Mouse (Mus musculus) spleen, postnatal 36 days (tissue): ENCODE results near the gene Edc4.
A peak's percentile ranks its signal among the peaks of the same experiment; 100 is the strongest.

ENCODE experiments used
- DNase-seq, 2 experiments: peaks; one replicate each; pipeline ENCODE4 v3.0.0; 2022; ENCODE audit warnings: low spot score in 2 of 2, mixed read lengths in 1 of 2

Gene Edc4

DNA sequence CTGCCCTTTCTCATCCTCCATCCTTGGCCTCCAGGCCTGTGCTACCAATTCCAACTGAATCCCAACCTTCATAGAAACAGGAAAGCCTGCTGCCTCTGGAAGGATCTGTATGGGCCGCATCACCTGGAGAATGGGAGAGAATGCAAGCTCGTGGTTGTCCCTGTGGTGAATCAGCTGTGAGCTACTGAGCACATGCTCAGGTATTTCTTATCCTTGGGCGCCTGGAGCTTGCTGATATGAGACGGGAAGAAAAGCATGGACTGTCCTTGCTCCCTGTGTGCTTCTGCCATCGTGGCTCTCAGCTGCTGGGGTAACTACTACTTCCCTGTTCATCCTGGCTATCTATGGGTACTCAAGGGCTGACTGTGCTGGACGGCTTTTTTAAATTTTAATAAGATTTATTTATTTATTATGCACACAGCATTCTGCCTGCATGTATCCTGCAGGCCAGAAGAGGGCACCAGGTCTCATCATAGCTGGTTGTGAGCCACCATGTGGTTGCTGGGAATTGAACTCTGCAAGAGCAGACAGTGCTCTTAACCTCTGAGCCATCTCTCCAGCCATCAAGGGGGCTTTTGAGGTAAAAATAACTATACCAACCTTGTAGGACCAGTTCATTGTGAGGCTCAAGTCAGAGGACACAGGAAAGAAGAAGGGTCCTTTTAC, 14.2 kb upstream of the Edc4 start:
- no peak for DNase-seq

DNA sequence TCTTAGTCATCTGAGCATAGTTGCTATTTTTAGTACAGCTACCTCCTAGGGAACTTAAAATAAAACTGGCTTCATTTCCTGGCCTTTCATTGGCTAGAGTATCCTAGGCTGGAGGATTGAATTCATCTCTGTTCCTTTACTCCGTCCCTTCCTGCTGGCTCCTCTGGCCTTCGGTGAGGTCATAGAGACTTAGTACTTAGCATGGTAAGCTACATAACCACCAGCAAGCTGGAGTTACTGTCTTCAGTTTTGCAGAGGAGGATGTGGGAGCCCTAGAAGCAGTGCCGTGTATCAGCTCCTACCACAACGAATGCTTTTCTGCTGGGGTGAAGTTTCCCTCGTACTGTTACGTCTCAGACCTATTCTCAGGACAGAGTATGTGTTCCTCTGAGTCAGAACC, 6.4 kb upstream of the Edc4 start:
- DNase-seq: no peak

DNA sequence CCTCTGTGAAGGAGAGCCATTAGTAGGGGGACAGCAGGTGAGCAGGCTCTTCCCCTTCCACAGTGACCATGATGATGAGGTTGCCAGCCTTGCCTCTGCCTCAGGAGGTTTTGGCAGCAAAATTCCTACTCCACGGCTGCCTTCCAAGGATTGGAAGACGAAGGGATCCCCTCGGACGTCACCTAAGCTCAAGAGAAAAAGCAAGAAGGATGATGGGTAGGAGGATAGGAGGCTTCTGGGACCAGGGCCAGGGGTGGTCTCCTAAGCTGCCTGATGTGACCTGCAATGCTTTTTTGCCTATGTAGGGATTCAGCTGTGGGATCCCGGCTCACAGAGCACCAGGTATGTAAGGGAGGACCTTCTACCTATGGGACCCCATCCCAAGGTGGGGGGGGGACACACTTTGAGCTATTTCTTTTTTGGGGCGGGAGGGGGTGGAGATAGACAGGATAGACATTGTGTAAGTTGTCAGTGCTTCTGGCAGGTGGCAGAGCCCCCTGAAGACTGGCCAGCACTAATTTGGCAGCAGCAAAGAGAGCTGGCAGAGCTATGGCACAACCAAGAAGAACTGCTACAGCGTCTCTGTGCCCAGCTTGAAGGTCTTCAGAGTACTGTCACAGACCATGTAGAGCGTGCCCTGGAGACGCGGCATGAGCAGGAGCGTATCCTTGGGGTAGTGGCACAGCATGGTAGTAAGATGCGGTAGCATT, 9.2 kb downstream of the Edc4 start:
- no peak for DNase-seq

DNA sequence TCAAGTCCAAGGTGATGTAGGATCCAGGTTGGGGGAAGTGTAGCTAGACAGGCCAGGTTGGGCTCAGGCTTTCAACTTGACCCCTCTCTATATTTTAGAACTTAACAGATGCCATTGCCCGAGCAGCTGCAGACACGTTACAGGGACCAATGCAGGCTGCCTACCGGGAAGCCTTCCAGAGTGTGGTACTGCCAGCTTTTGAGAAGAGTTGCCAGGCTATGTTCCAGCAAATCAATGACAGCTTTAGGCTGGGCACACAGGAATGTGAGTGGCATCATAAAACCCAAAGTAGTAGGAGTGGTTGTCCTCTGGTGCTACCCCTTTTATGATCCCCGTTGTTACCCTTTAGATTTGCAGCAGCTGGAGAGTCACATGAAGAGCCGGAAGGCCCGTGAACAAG, 10.2 kb downstream of the Edc4 start:
- DNase-seq: no peak

DNA sequence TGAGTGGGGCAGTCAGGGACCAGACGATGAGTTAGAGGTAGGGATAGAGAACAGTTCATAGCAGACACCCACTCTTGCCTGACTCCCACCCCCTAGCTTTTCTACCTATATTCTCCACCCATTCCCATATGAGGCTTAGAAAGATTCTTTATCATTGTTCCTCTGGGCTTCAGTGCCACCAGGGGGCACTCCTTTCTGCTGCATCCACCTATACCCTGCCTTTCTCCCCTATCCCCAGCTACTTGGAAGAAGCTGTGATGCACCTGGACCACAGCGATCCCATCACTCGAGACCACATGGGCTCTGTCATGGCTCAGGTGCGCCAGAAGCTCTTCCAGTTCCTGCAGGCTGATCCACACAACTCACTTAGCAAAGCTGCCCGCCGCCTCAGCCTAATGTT, 11.8 kb downstream of the Edc4 start:
- DNase-seq: no peak

DNA sequence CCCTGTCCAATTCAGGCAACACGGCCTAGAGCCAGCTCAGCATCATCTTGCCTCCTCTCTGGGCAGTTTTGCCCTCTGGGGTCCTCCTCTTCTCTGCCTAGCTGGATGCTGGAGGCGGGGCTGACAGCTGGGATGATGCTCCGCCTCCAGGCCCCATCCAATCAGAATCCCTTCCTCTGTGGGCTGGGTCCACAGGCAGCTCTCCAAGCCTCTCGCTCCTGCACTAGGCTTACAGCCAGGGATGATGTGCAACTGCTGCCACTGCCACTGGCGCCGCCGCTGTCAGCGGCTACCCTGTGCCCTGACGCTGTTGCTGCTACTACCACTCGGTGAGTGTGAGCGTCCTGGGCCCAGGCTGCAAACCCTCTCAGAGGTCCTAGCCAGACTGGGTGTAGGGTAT, 12.7 kb downstream of the Edc4 start, which contains the start of gene Nrn1l:
Nrn1l (plus strand) TSS at position 229 of the 400 bp plus-strand sequence.
- DNase-seq: no peak

DNA sequence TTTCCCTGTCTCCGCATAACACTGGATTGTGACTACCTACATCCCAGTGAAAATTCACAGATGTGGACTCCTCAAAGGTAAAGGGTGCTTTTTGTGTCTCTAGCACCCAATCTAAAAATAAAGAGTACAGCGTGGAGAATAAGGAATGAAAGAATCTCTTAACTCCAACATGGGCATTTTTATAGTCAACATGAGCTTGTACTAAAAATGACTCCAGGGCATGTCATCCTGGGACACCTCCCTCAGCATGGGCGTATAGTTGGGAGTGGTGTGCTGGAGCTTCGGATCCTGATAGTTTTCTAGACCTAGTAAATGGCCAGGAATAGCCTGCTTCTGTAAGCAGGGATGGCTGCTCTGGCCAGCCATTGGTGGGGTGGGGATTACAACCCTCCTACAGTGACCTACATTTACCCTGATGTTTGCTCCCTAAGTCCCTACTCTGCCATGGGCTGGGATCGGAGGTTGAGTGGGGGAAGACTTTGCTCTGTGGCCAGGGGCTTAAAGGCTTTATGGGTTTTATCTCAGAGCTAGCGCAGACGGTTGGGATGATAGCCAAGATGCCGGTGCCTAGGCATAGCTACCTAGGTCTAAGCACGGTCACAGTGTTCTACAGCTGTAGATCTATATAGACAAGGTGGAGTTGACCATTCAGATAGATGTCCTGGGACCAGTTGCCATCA, 17.3 kb downstream of the Edc4 start:
- no peak for DNase-seq

DNA sequence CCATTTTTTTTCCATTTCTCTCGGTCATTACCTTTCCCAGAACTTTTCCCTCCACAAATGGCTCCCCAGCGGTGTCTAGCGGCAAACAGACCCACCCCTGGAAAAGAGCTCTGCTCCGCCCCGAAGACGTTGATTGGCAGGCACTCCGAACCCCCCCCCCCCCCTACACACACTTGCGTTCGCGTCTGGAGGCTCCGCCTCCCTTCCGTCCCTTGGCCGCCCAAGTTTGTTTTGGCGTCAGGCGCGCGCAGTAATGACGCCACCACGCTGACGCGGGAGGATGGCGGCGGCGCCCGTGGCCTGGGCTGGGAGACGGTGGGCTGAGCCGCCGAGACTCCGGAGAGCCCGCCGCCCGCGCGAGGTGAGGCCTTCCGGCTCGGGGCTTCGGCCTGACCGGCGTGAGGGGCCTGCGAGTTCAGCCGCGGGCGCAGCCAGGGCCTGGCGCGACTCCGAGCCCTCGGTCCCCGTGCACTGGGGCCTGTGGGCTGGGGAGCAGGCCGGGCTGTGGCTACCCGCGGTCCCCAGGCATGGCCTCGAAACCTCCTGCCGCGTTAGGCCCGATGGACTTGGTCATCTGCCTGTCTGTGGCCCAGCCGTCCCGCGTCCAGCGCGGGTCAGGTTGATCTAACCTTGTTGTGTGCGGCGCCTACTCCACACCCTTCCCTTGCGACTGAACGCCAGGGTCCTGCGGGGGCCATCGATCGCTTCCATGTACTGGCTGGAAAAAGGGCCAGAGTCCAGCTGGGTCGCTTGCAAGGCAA, 19.7 kb downstream of the Edc4 start, which contains the start of gene Pskh1:
Pskh1 (plus strand) TSS at position 262 of the 761 bp plus-strand sequence.
- DNase-seq: peak; percentile 89 to 90

DNA sequence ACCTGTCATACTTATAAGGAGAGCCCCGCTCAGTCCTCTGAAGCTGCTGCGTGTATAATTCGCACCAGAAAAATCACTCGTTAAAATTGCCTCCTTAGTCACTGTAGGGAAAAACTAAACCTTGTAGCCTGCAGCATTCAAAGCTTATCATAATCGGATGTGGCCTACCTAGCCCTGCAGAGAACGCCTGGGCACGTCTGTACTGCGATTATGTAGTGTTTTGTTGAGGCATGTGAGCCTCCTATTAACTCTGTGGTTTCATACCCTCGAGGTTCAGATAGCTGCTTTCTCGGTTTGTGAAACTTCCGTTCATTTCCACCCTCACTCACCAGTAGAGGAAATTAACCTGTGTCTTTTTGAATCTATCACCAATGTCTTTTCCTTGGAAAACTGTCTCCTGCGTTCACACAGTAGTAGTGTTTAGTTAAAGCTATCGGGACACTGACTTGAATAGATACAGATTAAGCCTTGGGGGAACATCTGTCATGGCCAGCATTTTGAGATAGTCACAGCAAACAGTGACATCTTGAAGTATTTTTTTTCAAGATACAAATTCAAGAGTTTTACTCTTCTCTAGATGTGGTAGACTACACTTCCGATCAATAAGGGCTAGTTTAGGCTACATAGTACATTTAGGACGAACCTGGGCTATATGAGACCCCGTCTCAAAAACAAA, 20.4 kb downstream of the Edc4 start:
- DNase-seq: peak in 1 of 2 experiments; percentile 25

DNA sequence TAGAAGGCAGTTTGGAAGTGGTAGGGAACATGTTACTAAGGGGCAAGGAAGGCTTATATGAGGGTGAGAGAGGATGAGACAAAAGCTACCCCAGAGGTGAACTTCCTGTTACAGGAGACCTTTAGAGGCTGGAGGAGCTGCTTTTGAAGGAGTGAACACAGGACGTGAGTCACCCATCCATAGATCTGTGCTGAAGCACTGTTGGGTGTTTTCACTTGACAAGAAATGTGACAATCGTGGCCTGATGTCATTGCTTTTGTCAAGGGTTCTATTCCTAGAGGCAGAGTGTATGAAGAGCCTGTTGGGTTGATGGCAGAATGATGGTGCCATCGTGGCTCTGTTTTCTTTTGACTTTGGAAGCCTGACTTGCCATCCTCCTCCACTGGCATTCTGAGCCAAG, 38.7 kb downstream of the Edc4 start:
- DNase-seq: no peak

DNA sequence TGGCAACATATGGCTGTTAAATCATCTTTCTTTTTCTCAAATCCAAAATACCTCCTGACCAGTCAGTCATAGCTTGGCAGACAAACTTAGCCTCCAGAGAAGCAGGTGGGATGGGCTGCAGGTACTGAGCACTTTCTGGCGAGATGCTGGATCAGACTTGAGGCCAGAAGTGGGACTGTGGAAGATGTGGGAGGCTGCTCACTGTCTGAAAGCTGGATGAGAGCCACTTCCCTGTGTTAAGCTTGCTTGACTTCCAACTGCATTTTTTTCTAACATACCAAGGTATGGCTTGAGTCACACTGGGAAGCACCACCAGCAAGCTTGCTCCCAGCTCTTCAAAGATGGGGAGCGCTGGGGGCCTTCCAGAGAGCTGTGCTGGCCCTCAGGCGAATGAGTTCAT, 44.4 kb downstream of the Edc4 start:
- no peak for DNase-seq

DNA sequence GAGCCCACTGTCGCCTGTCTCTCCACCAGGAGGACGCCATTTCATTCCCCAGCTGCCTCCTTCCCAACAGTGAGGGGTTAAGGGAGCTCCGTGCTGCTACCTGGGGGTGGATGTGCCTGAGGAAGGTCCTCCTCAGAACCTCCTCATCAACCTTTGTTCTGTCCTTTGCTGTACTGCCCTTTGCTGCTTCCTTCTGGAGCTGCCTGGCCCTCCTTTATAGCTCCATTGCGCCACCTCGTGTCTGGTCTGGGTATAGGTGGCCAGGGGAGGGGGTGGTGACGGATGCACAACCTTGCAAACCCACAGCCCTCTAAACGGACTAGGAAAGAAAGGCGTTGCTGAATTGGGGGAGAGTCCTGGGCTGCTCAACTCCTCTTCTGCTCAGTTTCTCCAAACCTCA, 49.9 kb downstream of the Edc4 start:
- peak; percentile 73 to 78 for DNase-seq

DNA sequence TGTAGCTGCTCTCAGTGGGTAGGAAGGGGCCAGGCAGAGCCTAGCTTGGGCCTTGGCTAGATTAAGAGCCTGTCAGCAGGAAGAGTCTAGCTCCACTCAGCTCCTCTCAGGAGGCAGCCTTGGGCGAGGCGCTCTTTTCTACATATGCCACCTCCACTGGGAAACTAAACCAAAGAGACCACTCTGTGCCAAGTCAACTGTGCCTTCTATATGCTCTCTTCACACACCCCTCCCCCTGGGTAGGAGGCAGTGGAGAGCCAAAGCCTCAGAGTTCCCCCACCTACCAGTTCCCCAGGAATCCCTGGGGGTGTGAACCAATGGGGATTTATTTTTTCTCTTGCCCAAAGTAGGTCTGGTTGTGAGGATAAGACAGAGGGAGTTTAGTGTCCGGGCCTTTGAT, 50.6 kb downstream of the Edc4 start:
- no peak for DNase-seq

DNA sequence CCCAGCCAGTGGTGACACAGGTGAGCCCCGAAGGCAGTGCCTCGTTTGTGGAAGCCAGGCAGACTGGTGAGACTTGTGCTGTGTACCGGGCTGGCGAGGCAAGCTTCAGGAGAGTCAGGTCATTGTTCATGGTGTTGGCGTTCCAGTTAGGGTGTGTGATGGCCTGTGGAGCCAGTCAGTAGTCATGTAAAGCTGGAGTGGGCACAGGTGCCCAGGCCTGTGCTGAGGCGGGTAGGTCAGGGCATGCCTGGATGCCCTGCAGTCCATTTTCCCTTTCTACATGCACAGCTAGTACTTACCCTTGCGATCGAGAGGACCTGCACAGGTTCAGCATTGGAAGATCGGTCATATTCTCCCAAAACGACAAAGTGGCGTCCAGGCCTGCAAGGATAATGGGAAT, 51.8 kb downstream of the Edc4 start:
- DNase-seq: no peak

DNA sequence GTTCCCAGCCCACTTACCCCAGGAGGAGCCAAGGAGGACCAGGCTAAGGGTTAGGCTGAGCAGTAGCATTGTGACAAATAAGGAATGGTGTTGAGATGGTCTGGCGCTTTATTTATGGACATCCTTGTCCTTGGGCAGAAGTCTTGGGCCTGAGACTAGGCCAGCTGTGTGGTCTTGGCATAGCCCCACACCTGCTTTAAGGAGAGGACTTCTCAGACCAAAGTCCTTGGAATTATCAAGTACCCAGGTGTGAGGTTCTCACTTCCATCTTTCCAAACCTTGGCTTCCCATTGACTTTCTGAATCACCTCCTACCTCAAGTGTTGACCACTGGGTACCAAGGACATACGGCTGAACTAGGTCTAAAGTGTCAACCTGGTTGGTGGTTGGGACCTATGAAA, 53.1 kb downstream of the Edc4 start, which contains the start of gene Ctrl:
Ctrl (minus strand) TSS at position 101 of the 400 bp plus-strand sequence.
- no peak for DNase-seq

DNA sequence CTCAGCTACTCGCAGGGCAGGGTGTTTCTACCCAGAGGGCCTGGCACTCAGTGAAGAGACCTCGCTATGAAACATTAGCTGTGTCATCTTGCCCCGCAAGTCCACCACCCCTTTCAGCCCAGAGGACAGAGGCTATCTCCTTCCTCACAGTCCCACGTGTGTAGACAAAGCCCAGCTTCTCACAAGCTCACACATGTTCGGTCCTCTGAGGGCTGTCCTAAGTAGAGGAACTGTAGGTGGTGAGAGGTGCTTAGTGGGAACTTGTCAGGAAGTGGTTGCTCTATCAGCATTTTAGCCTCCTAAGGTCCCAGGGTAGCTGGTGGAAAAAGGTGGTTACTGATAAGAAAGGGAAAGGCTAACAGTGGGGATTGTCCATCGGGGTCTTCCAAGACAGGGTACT, 54.4 kb downstream of the Edc4 start:
- no peak for DNase-seq

DNA sequence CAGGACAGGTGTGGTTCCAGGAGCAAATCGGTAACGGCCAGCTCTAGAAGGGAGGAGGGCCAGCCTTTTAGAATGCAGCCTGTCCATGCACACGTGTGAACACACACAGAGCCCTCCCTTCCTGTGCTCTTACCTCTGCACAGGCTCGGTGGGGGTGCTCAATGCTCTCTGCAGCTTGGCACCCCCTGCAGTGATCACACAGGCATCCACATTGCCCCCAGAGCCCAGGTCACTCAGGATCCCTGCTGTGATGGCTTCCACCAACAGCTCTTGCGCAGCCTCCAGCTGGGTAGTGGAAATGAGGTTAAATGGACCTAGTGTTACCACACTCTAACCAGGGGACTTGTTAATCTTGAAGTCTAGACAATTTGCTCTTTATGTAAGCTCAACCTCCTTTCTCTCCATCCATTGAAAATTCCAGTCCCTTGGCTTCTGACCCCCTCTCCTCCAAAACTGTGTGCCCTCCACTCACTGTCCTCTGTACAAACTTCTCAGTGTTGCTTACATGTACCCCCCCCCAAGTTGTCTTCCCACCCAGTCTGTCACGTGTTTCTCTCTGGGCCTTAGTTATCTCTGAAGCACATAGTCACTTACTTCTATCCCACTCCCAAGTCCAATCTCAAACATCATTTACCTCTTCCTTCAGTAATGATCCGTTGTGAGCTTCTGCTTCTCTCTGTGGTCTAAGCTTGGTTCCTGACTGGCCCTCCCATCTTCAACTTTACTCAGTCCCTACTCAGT, 55.4 kb downstream of the Edc4 start:
- no peak for DNase-seq

DNA sequence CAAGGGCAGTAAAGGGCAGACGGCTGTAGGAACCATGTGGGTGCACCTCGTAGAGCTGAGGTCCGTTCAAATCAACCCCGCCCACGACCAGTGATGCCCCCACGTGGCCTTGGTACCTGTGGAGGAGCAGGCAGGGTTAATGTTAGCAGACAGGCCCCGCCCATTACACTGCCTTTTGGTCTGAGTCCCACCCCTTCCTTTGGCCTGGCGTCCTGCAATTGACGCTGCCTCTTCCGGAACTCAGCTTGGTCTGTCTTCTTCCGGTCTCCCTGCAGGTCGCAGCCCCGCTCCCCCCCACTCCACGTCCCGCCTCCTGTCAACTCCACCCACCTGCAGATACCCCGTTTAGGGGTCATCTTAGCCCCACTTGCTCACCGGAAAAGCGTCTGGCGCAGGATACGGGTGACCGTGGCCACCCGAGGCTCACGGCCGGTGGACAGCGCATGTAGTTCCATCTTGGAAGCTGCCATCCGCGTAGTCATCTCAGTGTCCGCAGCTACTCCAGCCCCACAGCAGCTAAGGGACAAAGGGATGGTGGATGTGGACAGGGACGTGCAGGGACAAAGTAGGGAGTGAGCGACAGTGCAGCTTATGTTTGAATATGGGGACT, 56.3 kb downstream of the Edc4 start:
- DNase-seq: peak; percentile 91

DNA sequence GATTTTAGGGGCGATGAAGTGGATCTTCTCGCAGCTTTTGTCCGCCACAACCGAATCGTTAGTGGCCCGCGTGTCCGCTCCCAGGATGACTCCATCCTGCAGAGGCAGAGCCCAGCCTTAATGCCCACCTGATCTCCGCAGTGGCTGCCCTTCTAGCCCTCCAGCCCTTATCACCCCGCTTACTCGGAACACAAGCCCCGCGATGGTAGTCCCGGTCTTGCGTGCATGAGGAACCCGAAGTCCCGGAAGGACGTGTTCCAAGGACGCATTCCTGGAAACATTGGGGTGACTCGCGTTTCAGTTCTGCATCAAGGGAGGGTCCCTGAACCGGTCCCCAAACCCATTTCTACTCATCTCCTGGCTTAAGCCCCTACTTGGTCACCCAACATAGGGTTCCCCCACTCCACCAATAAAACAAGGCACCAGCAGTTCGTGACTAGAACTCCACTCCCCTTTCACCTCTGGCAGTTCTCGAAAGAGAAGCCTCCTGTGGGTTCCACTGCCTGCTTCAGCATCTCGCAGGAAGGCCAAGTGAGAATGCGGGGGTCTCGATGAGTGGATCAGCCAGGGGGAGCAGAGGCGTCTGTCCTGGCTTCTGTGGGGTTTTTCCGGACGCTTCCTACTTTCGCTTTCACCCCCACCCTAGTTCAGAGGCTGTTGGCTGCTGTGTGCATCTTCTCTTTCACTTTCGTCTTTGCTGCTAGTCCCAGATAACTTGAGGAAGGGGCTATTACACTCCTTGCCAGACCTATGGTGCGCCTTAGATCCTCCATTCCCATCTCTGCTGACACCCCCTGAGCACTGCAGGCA, 57.0 kb downstream of the Edc4 start:
- DNase-seq: peak; percentile 67 to 70
